In genomic region chr7:67658110-67658509, GRCm38 (mm10) we compare ENCODE assay signal across 31 mouse cellular contexts. TPM values are rescaled to one million over a fixed set of nuclear protein-coding genes. Genes with fewer than 3 reads are reported as not detected.
DNase-seq lines count a peak whose midpoint lies in the region; ATAC-seq and TF ChIP-seq lines count a peak whose summit lies in the region.
"Had no signal": no experiment of that assay in that cellular context is flagged by ENCODE, and none has a peak within 500 bp of the region (broad histone marks: within the 10 kb centered on the region; RNA-seq: fewer than 3 reads in every experiment).

No protein-coding gene starts in this region.

- H3K36me3 ChIP-seq in kidney, adult 2 months (ENCODE audit: control insufficient read depth, insufficient read depth, low read length) = no peaks in the 10 kb centered on the region
- no peaks in the 10 kb centered on the region for H3K36me3 ChIP-seq in liver, embryonic 14.5 days (replicated peaks; ENCODE audit: control insufficient read depth, insufficient read depth, low read depth)
- 0 out of 2 replicates have a peak, but pooled peaks cover 6% of the 10 kb centered on the region for H3K36me3 ChIP-seq in liver, embryonic 12.5 days
- peaks cover 8% of the 10 kb centered on the region for H3K36me3 ChIP-seq in E14TG2a.4 (ENCODE audit: insufficient read depth, low read length)
- H3K36me3 ChIP-seq in ES-E14 (ENCODE audit: control insufficient read depth, insufficient read depth, low read length, poor library complexity, severe bottlenecking) = peaks cover 6% of the 10 kb centered on the region; the same call in 1 of the 2 replicates
- H3K36me3 ChIP-seq: G1E; neural tube, embryonic 15.5 days had no signal

- no peak overlapping the region for H3K4me3 ChIP-seq in kidney, adult 2 months (ENCODE audit: insufficient read depth, low read depth, low read length)
- no peak overlapping the region for H3K4me3 ChIP-seq in liver, embryonic 14.5 days (ENCODE audit: insufficient read depth in 1 of 2, low read depth in 2 of 2, low read length in 2 of 2)
- no peak overlapping the region for H3K4me3 ChIP-seq in liver, embryonic 12.5 days
- H3K4me3 ChIP-seq in E14TG2a.4 (replicated peaks; ENCODE audit: low read length) = no peak overlapping the region
- no peak overlapping the region for H3K4me3 ChIP-seq in ES-E14 (ENCODE audit: insufficient read depth in 1 of 2, low read depth in 1 of 2, low read length in 2 of 2, poor library complexity in 1 of 2, severe bottlenecking in 1 of 2)
- H3K4me3 ChIP-seq: embryonic facial prominence, embryonic 12.5 days; heart, embryonic 13.5 days; neural tube, embryonic 15.5 days had no signal

- in situ Hi-C loops in ES-E14 (cut with MboI; ENCODE audit: low sequenced_read_pairs in 2 of 2, unreplicated experiment in 2 of 2) = no loop called here

- H3K4me1 ChIP-seq in kidney, adult 2 months (ENCODE audit: control insufficient read depth, insufficient read depth, low read length) = peaks cover 8% of the 10 kb centered on the region; the same call in 1 of the 2 replicates
- H3K4me1 ChIP-seq in liver, embryonic 14.5 days (replicated peaks; ENCODE audit: control insufficient read depth in 2 of 2, insufficient read depth in 2 of 2, low read length in 1 of 2) = peaks cover 0 to 6% of the 10 kb centered on the region in 2 experiments; a peak in 1 of 4 replicates
- H3K4me1 ChIP-seq in liver, embryonic 12.5 days = peaks cover 7% of the 10 kb centered on the region
- peaks cover 56% of the 10 kb centered on the region for H3K4me1 ChIP-seq in E14TG2a.4 (replicated peaks; ENCODE audit: low read depth, low read length)
- peaks cover 4 to 6% of the 10 kb centered on the region in 2 experiments; a peak in 2 of 4 replicates for H3K4me1 ChIP-seq in ES-E14 (ENCODE audit: control insufficient read depth in 2 of 2, insufficient read depth in 2 of 2, low read length in 2 of 2, poor library complexity in 1 of 2)
- H3K4me1 ChIP-seq: neural tube, embryonic 15.5 days had no signal

- no peak overlapping the region for H3K4me2 ChIP-seq in liver, embryonic 14.5 days (ENCODE audit: low read depth)
- H3K4me2 ChIP-seq in liver, embryonic 12.5 days = no peak overlapping the region
- H3K4me2 ChIP-seq: embryonic facial prominence, embryonic 12.5 days; heart, embryonic 13.5 days; neural tube, embryonic 15.5 days had no signal

- no peaks in the 10 kb centered on the region for H3K9me3 ChIP-seq in liver, embryonic 14.5 days (ENCODE audit: control insufficient read depth, low read length)
- no peaks in the 10 kb centered on the region for H3K9me3 ChIP-seq in liver, embryonic 12.5 days (replicated peaks)
- H3K9me3 ChIP-seq in E14TG2a.4 (ENCODE audit: low read length) (no peaks in the 10 kb centered on the region), ES-E14 (ENCODE audit: control insufficient read depth, insufficient read depth, low read depth, low read length) (no peaks in the 10 kb centered on the region)
- H3K9me3 ChIP-seq: embryonic facial prominence, embryonic 12.5 days; G1E; heart, embryonic 13.5 days; neural tube, embryonic 15.5 days had no signal

- TF ChIP-seq EP300 in liver, embryonic 14.5 days (IDR thresholded peaks at IDR 0.05; ENCODE audit: low read depth) = no peak

- no peak for ATAC-seq in liver, embryonic 14.5 days (ENCODE audit: insufficient read depth)
- no peak for ATAC-seq in liver, embryonic 12.5 days
- ATAC-seq: CD4-positive, CD25-positive, alpha-beta regulatory T cell, adult 4 months; forebrain, embryonic 14.5 days; hindbrain, embryonic 16.5 days; lung, postnatal 0 days had no signal

- no peak for DNase-seq in kidney, adult 2 months
- no peak for DNase-seq in kidney, adult 18-20 months
- DNase-seq in liver, embryonic 14.5 days (ENCODE audit: low read depth in 3 of 3, low spot score in 3 of 3) = no peak
- no peak for DNase-seq in ES-E14 (ENCODE audit: low read depth, low spot score)
- no peak for DNase-seq in right cerebral cortex, postnatal 10 days (ENCODE audit: low spot score in 2 of 2)
- DNase-seq: adrenal gland, postnatal 14 days; cerebellum, adult 11 months; cerebellum, adult 9-10 months; cerebellum, postnatal 36 days; embryo, embryonic 11 days; gastrocnemius, postnatal 36 days; heart, postnatal 10 days; kidney, adult 8-10 months; kidney, postnatal 36 days; layer of hippocampus, postnatal 36 days; midbrain, embryonic 14.5 days; retina, postnatal 1 day; right cerebral cortex, postnatal 25 days; thymus, adult 2 months; thymus, postnatal 36 days had no signal

- TF ChIP-seq CTCF in kidney, adult 2 months (conservative IDR thresholded peaks at IDR 0.05; ENCODE audit: insufficient read depth, insufficient read length, low read depth, low read length) = 0 out of 2 replicates have a peak, but pooled peaks have one; percentile 13
- TF ChIP-seq CTCF in liver, embryonic 14.5 days (IDR thresholded peaks at IDR 0.05; ENCODE audit: low read depth) = peak; percentile 20; the same call in 1 of the 2 replicates
- peak; percentile 49 for TF ChIP-seq CTCF in E14TG2a.4 (conservative IDR thresholded peaks at IDR 0.05; ENCODE audit: low read length)

- WGBS in kidney, adult 2 months = 91% methylated on average over 4 of the region's 4 CpGs
- WGBS in liver, embryonic 14.5 days (ENCODE audit: insufficient replicate concordance) = 63% methylated on average over 4 of the region's 4 CpGs
- 67% methylated on average over 4 of the region's 4 CpGs for WGBS in liver, embryonic 12.5 days (ENCODE audit: insufficient replicate concordance)

- H3K9ac ChIP-seq in liver, embryonic 14.5 days (replicated peaks) = no peak overlapping the region
- no peak overlapping the region for H3K9ac ChIP-seq in liver, embryonic 12.5 days
- H3K9ac ChIP-seq in ES-E14 (ENCODE audit: insufficient read depth, low read depth, low read length, poor library complexity, severe bottlenecking) = no peak overlapping the region
- H3K9ac ChIP-seq: embryonic facial prominence, embryonic 12.5 days; heart, embryonic 13.5 days; neural tube, embryonic 15.5 days had no signal

- no peak overlapping the region for H3K27ac ChIP-seq in kidney, adult 2 months (ENCODE audit: insufficient read depth, low read depth, low read length)
- no peak overlapping the region for H3K27ac ChIP-seq in liver, embryonic 14.5 days
- H3K27ac ChIP-seq in liver, embryonic 12.5 days = no peak overlapping the region
- no peak overlapping the region for H3K27ac ChIP-seq in ES-E14 (ENCODE audit: insufficient read depth, low read depth, low read length, poor library complexity, severe bottlenecking)
- H3K27ac ChIP-seq: embryonic facial prominence, embryonic 12.5 days; heart, embryonic 13.5 days; macrophage; neural tube, embryonic 15.5 days had no signal

- no peak for TF ChIP-seq POLR2A in kidney, adult 2 months (IDR thresholded peaks at IDR 0.05; ENCODE audit: low read depth, low read length)

- H3K27me3 ChIP-seq in kidney, adult 2 months (replicated peaks; ENCODE audit: control insufficient read depth, insufficient read depth, low read length) = no peaks in the 10 kb centered on the region
- no peaks in the 10 kb centered on the region for H3K27me3 ChIP-seq in liver, embryonic 14.5 days (ENCODE audit: control insufficient read depth, insufficient read depth, low read length)
- H3K27me3 ChIP-seq in liver, embryonic 12.5 days (replicated peaks) = no peaks in the 10 kb centered on the region
- H3K27me3 ChIP-seq in E14TG2a.4 (ENCODE audit: insufficient read depth, low read length) = no peaks in the 10 kb centered on the region
- H3K27me3 ChIP-seq: embryonic facial prominence, embryonic 12.5 days; heart, embryonic 13.5 days; neural tube, embryonic 15.5 days had no signal

TF ChIP-seq in ES-E14, 5 proteins besides CTCF, POLR2A, EP300 and RAD21:
- TF ChIP-seq ZC3H11A (IDR thresholded peaks at IDR 0.05; ENCODE audit: borderline replicate concordance, low read depth, low read length) (no peak), HCFC1 (IDR thresholded peaks at IDR 0.05; ENCODE audit: borderline replicate concordance, insufficient read depth, low read length) (no peak), ZNF384 (IDR thresholded peaks at IDR 0.05; ENCODE audit: low read depth, low read length) (peak; percentile 72)

RNA-seq across cellular contexts. Expression of gene Ttc23, which starts 10.9 kb away (rescaled TPM):
- 8.4 and 8.8 TPM in 2 replicates for polyA plus RNA-seq in kidney, adult 2 months (2012; rRNA removed)
- 2.5 and 3.0 TPM in 2 replicates for polyA plus RNA-seq in liver, embryonic 14.5 days (2012; rRNA removed)
- polyA plus RNA-seq in liver, embryonic 14.5 days (2014; fragmentation: Nextera tagmentation; extraction: Ambion mirVana) = 3.7 and 4.0 TPM in 2 replicates
- 4.3 and 5.4 TPM in 2 replicates for polyA plus RNA-seq in liver, embryonic 12.5 days (2016; fragmentation: Nextera tagmentation; extraction: Ambion mirVana)
- 9.4 and 11.6 TPM in 2 replicates for total RNA-seq in ES-E14 (2012; rRNA removed)

RNA-seq across cellular contexts. Expression of gene Lrrc28, which starts 13.0 kb away (rescaled TPM):
- polyA plus RNA-seq in kidney, adult 2 months (2012; rRNA removed) = 41.8 and 46.1 TPM in 2 replicates
- 4.6 and 5.0 TPM in 2 replicates for polyA plus RNA-seq in liver, embryonic 14.5 days (2012; rRNA removed)
- 10.1 and 11.3 TPM in 2 replicates for polyA plus RNA-seq in liver, embryonic 14.5 days (2014; fragmentation: Nextera tagmentation; extraction: Ambion mirVana)
- polyA plus RNA-seq in liver, embryonic 12.5 days (2016; fragmentation: Nextera tagmentation; extraction: Ambion mirVana) = 10.3 and 11.7 TPM in 2 replicates
- total RNA-seq in ES-E14 (2012; rRNA removed) = 23.4 and 25.0 TPM in 2 replicates
